Mouse (Mus musculus): ENCODE results near the gene Satb2.

Satb2 gene

GRCm38 (mm10) chr1:56972950-56973592 lies 5.4 kb downstream of the Satb2 start:
- peak; percentile 96 for DNase-seq (ENCODE audit: low read depth)

GRCm38 (mm10) chr1:56972251-56972949 lies 6.0 kb downstream of the Satb2 start:
- peak; percentile 72 for DNase-seq (ENCODE audit: low read depth)

- no peak for DNase-seq (ENCODE audit: low read depth)
These were observed 6.6 kb downstream of the Satb2 start for GRCm38 (mm10) chr1:56971942-56972250.

GRCm38 (mm10) chr1:56971441-56971861 lies 7.0 kb downstream of the Satb2 start:
- DNase-seq (ENCODE audit: low read depth), result peak; percentile 75

DNA sequence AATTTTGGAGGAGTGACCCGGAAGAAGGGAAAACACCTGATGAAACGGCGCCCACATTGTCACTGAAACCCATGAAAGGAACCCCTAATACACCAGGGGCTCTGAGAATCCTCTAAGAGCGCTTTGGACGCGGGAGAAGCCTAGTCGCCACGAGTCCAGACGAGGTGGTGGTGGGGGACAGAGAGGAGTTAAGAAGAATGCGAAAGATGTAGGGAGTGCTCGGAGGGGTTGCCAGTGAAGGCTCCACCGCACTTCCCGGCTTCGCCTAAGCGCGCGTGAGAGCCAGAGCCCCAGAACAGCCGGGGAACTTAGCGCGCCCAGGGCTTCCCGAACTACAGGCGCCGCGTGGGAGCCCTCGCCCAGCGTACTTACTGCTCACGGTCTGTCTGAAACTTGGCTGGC lies 7.7 kb downstream of the Satb2 start:
- no peak for DNase-seq (ENCODE audit: low read depth)

GRCm38 (mm10) chr1:56969364-56970360 lies 8.8 kb downstream of the Satb2 start:
- no peak for DNase-seq (ENCODE audit: low read depth)

GRCm38 (mm10) chr1:56965879-56966579 lies 12.4 kb downstream of the Satb2 start:
- no peak for DNase-seq (ENCODE audit: low read depth)

- no peak for DNase-seq (ENCODE audit: low read depth)
These were observed 14.0 kb downstream of the Satb2 start for GRCm38 (mm10) chr1:56964493-56964892.

GRCm38 (mm10) chr1:56963291-56963690 lies 15.2 kb downstream of the Satb2 start:
- DNase-seq (ENCODE audit: low read depth), result no peak

- DNase-seq (ENCODE audit: low read depth), result no peak
These were observed 19.5 kb downstream of the Satb2 start for GRCm38 (mm10) chr1:56958996-56959395.

- DNase-seq (ENCODE audit: low read depth), result no peak
These were observed 20.5 kb downstream of the Satb2 start for GRCm38 (mm10) chr1:56957942-56958341.

DNA sequence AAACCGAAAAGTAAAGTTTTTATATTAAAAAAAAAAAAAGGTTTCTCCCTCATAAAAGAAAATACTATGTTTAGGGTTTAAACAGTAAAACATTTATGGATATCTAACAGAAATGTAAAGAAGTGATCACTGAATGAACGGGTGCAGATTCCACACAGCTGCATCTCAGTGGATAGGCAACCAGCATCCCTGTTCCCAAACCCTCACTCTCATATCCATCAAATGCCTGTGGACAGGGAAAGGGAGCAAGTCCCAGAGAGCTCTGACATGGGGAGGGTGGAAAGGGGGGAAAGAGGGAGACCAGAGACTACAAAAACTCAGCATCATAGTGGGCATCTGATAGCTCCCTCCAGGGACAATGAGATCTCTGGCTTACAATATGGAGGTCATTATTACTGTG lies 21.6 kb downstream of the Satb2 start:
- no peak for DNase-seq (ENCODE audit: low read depth)

DNA sequence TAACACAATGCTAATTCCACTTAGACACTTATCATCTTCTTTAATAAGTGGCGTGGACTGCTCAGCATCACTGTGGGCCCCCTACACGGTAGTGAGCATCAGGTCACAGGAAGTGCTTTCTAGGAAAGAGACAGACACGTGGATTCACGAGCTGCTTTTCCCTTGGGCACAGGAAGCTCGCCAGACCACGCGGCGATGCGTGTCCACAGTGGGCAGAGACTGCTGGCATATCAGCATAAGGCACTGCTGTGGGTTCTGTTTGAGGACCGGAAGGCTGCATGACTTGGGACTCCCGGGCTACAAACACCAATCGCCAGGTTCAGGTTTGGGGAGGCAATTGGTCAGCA lies 22.7 kb downstream of the Satb2 start:
- peak; percentile 45 for DNase-seq (ENCODE audit: low read depth)

GRCm38 (mm10) chr1:56955055-56955738 lies 23.3 kb downstream of the Satb2 start:
- peak; percentile 52 for DNase-seq (ENCODE audit: low read depth)

- no peak for DNase-seq (ENCODE audit: low read depth)
These were observed 24.9 kb downstream of the Satb2 start for GRCm38 (mm10) chr1:56953538-56953937.

DNA sequence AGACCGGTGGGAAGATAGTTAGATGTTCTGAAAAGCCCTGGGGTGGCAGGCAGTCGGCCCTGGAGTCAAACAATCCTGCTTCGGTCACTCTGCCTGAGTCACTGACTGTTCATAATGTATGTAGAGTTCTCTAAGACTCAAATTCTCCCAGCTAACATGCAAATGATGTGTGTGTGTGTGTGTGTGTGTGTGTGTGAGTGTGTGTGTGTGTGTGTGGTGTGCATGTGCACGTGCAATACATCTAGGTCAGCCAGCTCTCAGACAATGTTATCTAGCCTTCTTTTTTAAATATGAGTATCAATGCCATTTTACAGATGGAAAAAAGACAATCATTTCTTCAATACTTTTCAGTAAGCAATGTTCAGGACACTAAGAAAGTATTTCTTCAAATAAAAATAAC lies 26.5 kb downstream of the Satb2 start:
- DNase-seq (ENCODE audit: low read depth), result no peak

DNA sequence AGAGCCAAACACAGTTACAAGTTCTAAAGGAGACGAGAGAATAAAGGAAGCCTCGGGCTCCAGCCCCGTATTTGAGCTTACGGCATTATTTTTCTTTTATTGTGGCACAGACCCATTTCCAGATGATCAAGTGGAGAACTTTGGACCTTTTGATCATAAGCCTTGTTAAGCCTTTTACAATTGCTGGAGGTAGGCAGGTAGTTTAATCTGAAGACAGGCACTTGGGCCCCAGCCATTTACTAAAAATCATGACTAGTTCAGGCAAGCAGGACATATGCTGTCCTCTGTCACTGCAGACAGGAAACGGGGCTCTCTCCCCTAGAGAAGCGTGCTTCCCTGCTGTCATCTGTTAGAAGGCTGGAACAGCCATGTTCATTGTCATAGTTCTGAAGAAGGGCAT lies 26.9 kb downstream of the Satb2 start:
- no peak for DNase-seq (ENCODE audit: low read depth)

GRCm38 (mm10) chr1:56939432-56939831 lies 39.0 kb downstream of the Satb2 start:
- DNase-seq (ENCODE audit: low read depth), result no peak

GRCm38 (mm10) chr1:56938432-56938831 lies 40.0 kb downstream of the Satb2 start:
- DNase-seq (ENCODE audit: low read depth), result no peak

GRCm38 (mm10) chr1:56936554-56936953 lies 41.9 kb downstream of the Satb2 start:
- no peak for DNase-seq (ENCODE audit: low read depth)

- no peak for DNase-seq (ENCODE audit: low read depth)
These were observed 44.6 kb downstream of the Satb2 start for GRCm38 (mm10) chr1:56933821-56934220.

GRCm38 (mm10) chr1:56930096-56930495 lies 48.4 kb downstream of the Satb2 start:
- no peak for DNase-seq (ENCODE audit: low read depth)

Data from 416B (cell line).